Mouse (Mus musculus) embryonic stem cell, embryonic (primary cell): ENCODE results near the gene Xlr5b.
"Not testable (repeated sequence)": the region's sequence is repeated elsewhere in the genome, so short reads cannot be mapped to it uniquely, and the experiment has no call there.

Experiments used
- CTCF ChIA-PET, 4 experiments: fragments of 300-600 bp in 2 of 4; fragments of 350-600 bp in 2 of 4; sonication (Branson Sonifier 250); formaldehyde crosslinking; loops; one replicate each; lab custom pipeline; 2022; ENCODE audit warnings: inconsistent platforms in 2 of 4; lab: Charles Lee
- POLR2A ChIA-PET, 4 experiments: fragments of 300-600 bp in 2 of 4; fragments of 350-600 bp in 2 of 4; sonication (Branson Sonifier 250); formaldehyde crosslinking; loops; one replicate each; lab custom pipeline; 2022; ENCODE audit warnings: antibody characterized with exemption in 4 of 4, inconsistent platforms in 1 of 4; lab: Charles Lee

Xlr5b gene

DNA sequence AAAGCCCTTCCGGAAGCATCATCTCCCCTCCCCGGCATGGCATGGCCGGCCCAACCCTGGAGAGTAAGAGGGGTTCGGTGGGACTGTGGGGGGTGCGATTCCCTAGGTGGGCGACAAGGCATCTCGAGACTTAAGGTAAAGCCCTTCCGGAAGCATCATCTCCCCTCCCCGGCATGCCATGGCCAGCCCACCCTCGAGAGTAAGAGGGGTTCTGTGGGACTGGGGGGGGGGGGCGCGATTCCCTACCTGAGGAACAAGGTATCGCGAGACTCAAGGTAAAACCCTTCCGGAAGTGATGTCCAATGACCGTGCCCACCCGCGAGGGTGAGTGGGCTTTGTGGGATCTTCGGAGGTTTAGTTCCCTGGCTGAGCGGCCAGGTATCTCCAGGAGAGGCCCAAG is at the start of gene Xlr5b:
Gene Xlr5b (plus strand): TSS at position 301 of the 400 bp plus-strand sequence.
- POLR2A ChIA-PET, CTCF ChIA-PET: not testable (repeated sequence)

DNA sequence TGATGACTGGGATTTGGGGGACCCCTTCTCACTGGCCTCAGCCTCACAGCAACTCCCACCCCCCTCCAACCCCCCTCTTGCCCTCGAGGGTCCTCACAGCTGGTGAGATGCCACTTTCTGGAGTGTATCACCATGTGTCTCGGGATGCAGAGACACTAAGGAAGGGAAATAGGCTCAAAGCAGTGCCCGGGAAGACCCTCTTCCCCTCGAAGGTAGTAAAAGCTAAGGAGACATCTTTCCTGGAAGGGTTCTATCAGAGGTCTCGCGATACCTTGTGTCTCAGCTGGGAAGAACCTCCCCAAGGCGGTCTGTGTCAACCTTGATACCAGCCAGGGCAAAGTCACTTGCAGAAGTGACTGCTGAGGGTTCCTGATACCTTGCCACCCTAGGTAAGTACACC is 31.8 kb upstream of the Xlr5b start, which contains the start of gene Gm14685:
Gene Gm14685 (plus strand): TSS at position 301 of the 400 bp plus-strand sequence.
- POLR2A ChIA-PET, CTCF ChIA-PET: not testable (repeated sequence)

DNA sequence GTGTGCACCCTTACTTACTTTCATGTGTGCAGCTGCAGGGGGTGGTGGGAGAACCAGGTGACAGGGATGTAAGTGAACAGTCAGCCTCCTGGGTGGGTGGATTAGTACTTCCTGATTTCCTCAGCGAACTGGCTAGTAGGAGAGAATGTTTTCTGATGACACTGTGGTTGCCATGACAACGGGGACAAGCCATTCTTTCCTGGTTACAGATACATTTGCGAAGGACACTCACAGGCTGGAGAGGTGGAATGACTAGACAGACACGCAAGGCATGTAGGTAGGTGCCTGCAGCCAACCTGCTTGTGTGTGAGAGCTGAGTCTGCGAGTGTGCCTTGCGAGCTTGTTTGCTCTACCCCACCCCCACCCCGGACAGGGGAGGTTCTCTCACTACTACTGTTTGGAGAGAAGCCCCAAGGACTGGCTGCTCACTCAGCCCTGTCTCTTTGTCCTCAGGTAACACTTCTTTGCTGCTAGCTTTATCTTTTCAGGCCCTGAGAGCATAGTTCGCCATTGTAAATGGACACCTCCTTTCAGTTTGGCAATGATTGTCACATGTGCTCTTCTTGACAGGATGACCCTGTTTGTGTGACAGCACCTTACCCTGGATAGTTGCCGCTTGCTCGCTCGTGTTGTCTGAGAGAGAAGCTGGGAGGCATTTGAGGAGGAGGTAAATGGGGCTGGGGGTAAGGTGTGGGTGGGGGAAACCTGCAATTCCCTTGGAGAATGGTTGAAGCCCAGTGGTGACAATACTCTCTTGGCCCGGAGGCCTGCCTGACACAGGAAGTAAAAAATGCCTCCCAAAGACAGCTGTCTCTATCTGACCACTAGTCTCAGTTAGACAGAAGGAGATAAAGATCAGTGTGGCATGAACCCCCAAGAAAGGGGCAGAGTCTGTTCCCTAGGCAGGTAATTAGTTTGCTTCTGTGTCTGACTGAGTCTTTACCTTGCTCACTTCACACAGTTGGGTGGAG is 25.5 kb upstream of the Xlr5b start:
- CTCF ChIA-PET, POLR2A ChIA-PET: not testable (repeated sequence)

DNA sequence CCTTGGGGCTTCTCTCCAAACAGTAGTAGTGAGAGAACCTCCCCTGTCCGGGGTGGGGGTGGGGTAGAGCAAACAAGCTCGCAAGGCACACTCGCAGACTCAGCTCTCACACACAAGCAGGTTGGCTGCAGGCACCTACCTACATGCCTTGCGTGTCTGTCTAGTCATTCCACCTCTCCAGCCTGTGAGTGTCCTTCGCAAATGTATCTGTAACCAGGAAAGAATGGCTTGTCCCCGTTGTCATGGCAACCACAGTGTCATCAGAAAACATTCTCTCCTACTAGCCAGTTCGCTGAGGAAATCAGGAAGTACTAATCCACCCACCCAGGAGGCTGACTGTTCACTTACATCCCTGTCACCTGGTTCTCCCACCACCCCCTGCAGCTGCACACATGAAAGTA is 5.4 kb upstream of the Xlr5b start:
- CTCF ChIA-PET, POLR2A ChIA-PET: not testable (repeated sequence)

DNA sequence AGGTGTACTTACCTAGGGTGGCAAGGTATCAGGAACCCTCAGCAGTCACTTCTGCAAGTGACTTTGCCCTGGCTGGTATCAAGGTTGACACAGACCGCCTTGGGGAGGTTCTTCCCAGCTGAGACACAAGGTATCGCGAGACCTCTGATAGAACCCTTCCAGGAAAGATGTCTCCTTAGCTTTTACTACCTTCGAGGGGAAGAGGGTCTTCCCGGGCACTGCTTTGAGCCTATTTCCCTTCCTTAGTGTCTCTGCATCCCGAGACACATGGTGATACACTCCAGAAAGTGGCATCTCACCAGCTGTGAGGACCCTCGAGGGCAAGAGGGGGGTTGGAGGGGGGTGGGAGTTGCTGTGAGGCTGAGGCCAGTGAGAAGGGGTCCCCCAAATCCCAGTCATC is 754 bp downstream of the Xlr5b start, which contains the start of gene DXBay18:
Gene DXBay18 (minus strand): TSS at position 101 of the 400 bp plus-strand sequence.
- CTCF ChIA-PET, POLR2A ChIA-PET: not testable (repeated sequence)

DNA sequence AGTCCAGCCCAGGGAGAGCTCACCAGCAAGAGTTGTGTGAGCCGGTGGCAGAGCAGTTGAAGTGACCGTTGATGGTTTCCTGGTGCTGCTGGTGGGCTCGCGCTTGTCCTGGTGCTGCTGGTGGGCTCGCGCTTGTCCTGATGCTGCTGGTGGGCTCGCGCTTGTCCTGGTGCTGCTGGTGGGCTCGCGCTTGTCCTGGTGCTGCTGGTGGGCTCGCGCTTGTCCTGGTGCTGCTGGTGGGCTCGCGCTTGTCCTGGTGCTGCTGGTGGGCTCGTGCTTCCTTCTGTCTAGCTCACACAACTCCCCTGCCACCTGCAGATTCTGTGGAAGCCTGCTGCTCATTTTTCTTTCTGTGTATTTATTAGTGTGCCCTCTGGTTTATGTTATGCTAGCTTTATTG is 28.3 kb downstream of the Xlr5b start, which contains the start of gene Spin2d:
Gene Spin2d (minus strand): TSS at position 101 of the 400 bp plus-strand sequence.
- CTCF ChIA-PET, POLR2A ChIA-PET: not testable (repeated sequence)

DNA sequence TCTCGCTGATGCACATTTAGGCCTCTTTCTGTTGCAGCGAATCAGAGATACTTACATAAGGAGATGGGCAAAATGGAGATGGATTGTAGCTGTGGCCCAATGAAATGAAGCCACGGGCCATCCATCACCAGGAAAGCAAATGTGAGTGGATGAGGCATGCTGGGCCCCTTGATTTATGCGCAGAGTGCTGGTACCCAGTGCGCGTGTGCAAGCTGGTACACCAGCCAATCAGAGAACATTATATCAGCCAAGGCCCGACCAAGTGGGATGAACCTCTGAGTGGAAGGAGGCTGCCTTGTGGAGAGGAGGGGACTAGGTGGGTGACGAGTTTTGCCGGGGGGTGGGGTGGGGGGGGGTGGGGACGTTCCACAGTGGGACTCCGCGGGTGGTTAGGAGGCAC is 43.3 kb downstream of the Xlr5b start, which contains the start of gene Xlr3b:
Gene Xlr3b (plus strand): TSS at position 274 of the 400 bp plus-strand sequence.
- POLR2A ChIA-PET = interaction anchor here in 2 of 4 experiments (0.6 to 0.9 kb wide), 4 partner anchors 138 to 1218 kb away, joined by 4 to 8 read pairs (median 4); partner anchors contain the start of genes Idh3g (in 1 of the 2) and Ssr4 (in 1 of the 2)

More for the DNA sequence above, 43.3 kb downstream of the Xlr5b start, which contains the start of gene Xlr3b:
- CTCF ChIA-PET = not testable (repeated sequence)
